Mouse (Mus musculus) intestine, postnatal 0 days (tissue): Measurements from ENCODE around the gene Zfp239. TPM values are rescaled to one million over a fixed set of nuclear protein-coding genes. Genes with fewer than 3 reads are reported as not detected.
"Not testable (repeated sequence)": the region's sequence is repeated elsewhere in the genome, so short reads cannot be mapped to it uniquely, and the experiment has no call there.

Experiments used
- ATAC-seq: fragments of 200-750 bp; cut with Nextera tagmentation; 2 replicates; pipeline ENCODE4 v1.8.0; 2017; ENCODE audit warnings: mild to moderate bottlenecking, moderate TSS enrichment, moderate library complexity
- H3K27ac ChIP-seq: fragments of 300-500 bp; sonication (generic); 2 replicates; pipeline ENCODE4 v1.5.1; 2014; ENCODE audit warnings: mild to moderate bottlenecking, low read depth, low read length, moderate library complexity
- H3K27me3 ChIP-seq: fragments of 300-500 bp; sonication (generic); replicated peaks from 2 replicates; pipeline ENCODE4 v1.6.1; 2014; ENCODE audit warnings: low read length, mixed read lengths; ENCODE audit not compliant: control insufficient read depth, insufficient read depth
- H3K36me3 ChIP-seq: fragments of 300-500 bp; sonication (generic); 2 replicates; pipeline ENCODE4 v1.6.1; 2014; ENCODE audit warnings: mild to moderate bottlenecking, moderate library complexity; ENCODE audit not compliant: control insufficient read depth, insufficient read depth
- H3K4me1 ChIP-seq: fragments of 300-500 bp; sonication (generic); replicated peaks from 2 replicates; pipeline ENCODE4 v1.6.1; 2014; ENCODE audit warnings: antibody characterized with exemption, low read length, mixed read lengths; ENCODE audit not compliant: control insufficient read depth, insufficient read depth
- H3K4me2 ChIP-seq: fragments of 300-500 bp; sonication (generic); replicated peaks from 2 replicates; pipeline ENCODE4 v1.6.1; 2014; ENCODE audit warnings: low read depth, mild to moderate bottlenecking, moderate library complexity
- H3K4me3 ChIP-seq: fragments of 300-500 bp; sonication (generic); 2 replicates; pipeline ENCODE4 v1.5.1; 2014; ENCODE audit warnings: low read depth, low read length
- H3K9ac ChIP-seq: fragments of 300-500 bp; sonication (generic); 2 replicates; pipeline ENCODE4 v1.6.1; 2014; ENCODE audit warnings: mild to moderate bottlenecking, low read depth, low read length
- H3K9me3 ChIP-seq: fragments of 300-500 bp; sonication (generic); 2 replicates; pipeline ENCODE4 v1.6.1; 2016; ENCODE audit warnings: mixed run types; ENCODE audit not compliant: control insufficient read depth
- CTCF ChIP-seq: sonication (generic); IDR thresholded peaks from 2 replicates; pipeline ENCODE4 v1.5.1; 2016; ENCODE audit warnings: low read depth, mild to moderate bottlenecking, control low read depth, antibody characterized with exemption, moderate library complexity
- WGBS: fragments of 180-500 bp; shearing (Covaris S2); extraction: QIAGEN DNeasy Blood & Tissue Kit; methylation state at CpG from one replicate; pipeline ENCODE4 v1.1.7; 2014; 5-methylcytosine and 5-hydroxymethylcytosine counted together
- polyA plus RNA-seq: library from polyadenylated mRNA; unstranded; fragments of >200 nt; fragmentation: Nextera tagmentation; extraction: Ambion mirVana; gene quantifications from 2 replicates; pipeline ENCODE4 v1.2.1, GENCODE M21; 2015

Gene Zfp239
- polyA plus RNA-seq, 1 experiment from 2014 or later, result 3.1 TPM

DNA sequence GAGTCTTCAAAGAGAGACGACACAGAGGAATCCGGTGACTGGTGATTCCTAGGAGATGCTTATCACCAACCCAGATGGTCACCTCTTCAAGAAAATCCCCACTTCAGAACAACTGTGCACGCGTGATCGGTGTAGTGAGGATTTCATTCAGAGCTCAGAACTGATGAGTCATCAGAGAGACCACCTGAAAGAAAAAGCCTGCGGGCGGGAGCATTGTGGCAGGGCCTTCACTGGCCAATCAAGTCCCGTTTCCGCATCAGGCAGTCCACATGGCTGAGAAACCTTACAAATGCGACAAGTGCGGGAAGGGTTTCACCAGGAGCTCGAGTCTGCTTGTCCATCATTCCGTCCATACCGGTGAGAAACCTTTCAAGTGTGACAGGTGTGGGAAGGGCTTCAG lies 9.1 kb downstream of the Zfp239 start:
- Histone ChIP-seq H3K27ac (no peak overlapping the region), H3K4me1 (no peaks in the 10 kb centered on the region), H3K27me3 (no peaks in the 10 kb centered on the region), H3K36me3 (no peaks in the 10 kb centered on the region), H3K4me3 (no peak overlapping the region), H3K4me2 (no peak overlapping the region), H3K9ac (no peak overlapping the region), H3K9me3 (no peaks in the 10 kb centered on the region)
- ATAC-seq, result no peak
- no peak for TF ChIP-seq CTCF
- WGBS, result 81% methylated on average over 14 of the region's 14 CpGs

DNA sequence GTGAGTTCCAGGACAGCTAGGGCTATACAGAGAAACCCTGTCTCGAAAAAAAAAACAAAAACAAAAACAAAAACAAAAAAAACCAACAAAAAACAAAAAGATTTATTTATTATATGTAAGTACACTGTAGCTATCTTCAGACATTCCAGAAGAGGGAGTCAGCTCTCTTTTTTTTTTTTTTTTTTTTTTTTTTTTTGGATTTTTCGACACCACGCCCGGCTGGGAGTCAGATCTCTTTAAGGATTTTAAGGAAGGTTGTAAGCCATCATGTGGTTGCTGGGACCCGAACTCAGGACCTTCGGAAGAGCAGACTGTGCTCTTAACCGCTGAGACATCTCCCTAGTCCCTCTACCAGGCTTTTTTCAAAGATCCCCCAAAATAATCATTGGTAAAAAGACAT lies 11.6 kb downstream of the Zfp239 start:
- not testable (repeated sequence) for H3K4me3 ChIP-seq, H3K9me3 ChIP-seq, H3K4me2 ChIP-seq, H3K4me1 ChIP-seq, H3K36me3 ChIP-seq, ATAC-seq, H3K27ac ChIP-seq, H3K27me3 ChIP-seq, H3K9ac ChIP-seq
- 89% methylated on average over 7 of the region's 7 CpGs for WGBS

DNA sequence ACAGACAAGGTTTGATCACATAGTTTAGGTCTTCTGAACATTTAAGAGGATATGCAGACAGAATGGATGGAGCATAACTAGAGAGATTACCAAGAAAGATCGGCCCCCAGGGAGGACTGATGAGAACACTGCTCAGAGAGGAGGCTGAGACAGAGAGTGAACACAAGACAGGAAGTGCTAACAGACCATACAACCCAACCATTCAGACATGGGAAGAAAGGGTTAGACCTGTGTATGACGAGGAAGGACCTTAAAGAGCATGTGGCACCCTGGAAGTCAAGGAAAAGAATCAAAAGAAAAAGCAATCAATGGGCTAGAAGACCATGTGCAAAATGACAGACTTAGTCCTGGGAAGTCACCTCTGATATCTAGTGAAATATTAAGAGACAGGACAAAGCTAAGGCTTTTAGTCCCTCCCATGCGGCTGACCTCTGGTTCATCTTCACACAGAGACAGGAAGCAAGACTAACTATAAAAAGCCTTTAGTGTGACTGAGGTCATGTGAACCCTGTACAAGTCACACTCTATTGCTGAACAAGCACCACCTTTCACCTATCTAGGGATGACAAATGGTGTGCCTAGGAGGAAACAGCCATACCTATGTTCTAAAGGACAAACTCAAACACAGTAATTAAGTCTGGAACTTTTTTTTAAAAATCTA lies 12.9 kb downstream of the Zfp239 start:
- H3K27ac ChIP-seq, result peak overlapping the region; percentile 30; the same call in 1 of the 2 replicates
- 0 out of 2 replicates have a peak, but pooled peaks have one; percentile 8 for ATAC-seq

DNA sequence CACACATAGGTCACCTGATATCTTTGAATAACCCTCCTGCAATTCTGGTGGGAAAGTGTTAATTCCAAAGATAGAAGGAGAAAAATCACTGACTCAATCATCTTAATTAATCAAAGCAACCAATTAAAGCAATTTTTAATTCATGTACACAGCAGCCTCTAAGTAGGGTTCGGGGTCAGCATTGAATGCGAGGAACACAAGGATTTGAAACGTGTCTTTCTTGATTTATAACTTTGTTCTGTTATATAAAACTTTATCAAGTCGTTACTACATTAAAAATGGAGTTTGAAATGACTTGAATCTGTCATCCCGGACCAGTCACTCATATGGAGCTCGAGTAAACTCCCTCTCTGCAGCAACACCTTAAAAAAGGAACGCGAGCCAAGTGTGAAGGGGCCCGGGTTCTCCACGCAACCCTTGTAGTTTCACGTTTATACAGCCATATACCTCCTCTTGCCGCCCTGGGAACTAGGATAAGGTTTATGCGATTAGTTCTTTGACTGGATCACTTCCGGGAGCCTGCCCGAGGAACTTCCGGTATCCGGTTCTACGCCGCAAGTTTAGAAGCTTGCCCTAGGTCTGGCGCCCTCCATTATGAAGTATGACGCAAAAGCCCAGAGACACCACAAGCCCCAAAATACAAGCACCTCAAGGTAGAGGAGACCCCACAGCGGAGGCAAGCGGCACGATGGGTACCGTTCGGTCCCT lies 17.0 kb downstream of the Zfp239 start:
- H3K9me3 ChIP-seq, result no peaks in the 10 kb centered on the region
- peak; percentile 83 for ATAC-seq
- H3K4me3 ChIP-seq, result peak overlapping the region; percentile 48
- peak overlapping the region; percentile 99 for H3K27ac ChIP-seq
- TF ChIP-seq CTCF, result no peak
- WGBS, result 11% methylated on average over 26 of the region's 26 CpGs
- H3K4me1 ChIP-seq, result peaks cover 3% of the 10 kb centered on the region; the same call in 1 of the 2 replicates
- H3K9ac ChIP-seq, result peak overlapping the region; percentile 58
- H3K4me2 ChIP-seq, result peak overlapping the region; percentile 61
- H3K36me3 ChIP-seq, result no peaks in the 10 kb centered on the region
- no peaks in the 10 kb centered on the region for H3K27me3 ChIP-seq

More for the DNA sequence above, 12.9 kb downstream of the Zfp239 start:
- no peaks in the 10 kb centered on the region for H3K4me1 ChIP-seq
- WGBS, result 59% methylated on average over 3 of the region's 3 CpGs
- H3K9ac ChIP-seq, result no peak overlapping the region
- TF ChIP-seq CTCF, result no peak
- no peaks in the 10 kb centered on the region for H3K9me3 ChIP-seq
- no peaks in the 10 kb centered on the region for H3K36me3 ChIP-seq
- H3K4me2 ChIP-seq, result no peak overlapping the region
- H3K4me3 ChIP-seq, result no peak overlapping the region
- H3K27me3 ChIP-seq, result no peaks in the 10 kb centered on the region

DNA sequence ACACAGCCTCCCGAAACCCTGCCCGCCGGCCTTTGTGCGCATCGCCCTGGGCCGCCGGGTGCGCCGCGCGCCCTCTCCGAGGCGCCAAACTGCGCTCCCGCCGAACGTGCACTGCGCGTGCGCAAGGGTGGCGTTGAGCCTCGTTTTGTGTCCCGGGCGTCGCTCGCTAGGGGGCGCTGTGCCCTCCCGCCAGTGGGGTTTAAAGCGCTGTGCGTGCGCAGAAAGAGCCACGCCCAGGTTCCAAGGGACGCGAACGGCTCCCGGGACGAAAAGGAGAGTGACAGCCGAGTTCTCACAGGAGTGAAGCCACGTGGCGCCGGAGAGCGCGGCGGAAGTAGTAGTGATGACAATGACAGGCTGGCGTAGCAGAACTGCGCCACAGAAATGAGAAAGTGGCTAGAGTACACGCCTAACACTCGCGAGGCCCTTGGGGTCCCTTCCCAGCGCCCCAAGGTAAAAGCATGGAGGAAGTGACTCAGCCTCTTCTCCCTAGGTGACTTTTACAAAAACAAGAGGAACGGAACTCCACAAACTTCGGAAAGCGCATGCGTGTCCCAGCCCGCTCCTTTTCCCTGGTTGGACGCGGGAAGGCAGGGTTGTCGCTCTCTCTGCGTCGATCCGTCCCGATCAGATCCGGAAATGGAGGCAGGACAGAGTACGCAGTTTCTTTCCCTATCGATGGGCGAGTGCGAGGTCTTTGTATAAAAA lies 17.7 kb downstream of the Zfp239 start:
- Histone ChIP-seq H3K4me3 (peak overlapping the region; percentile 48), H3K27ac (peak overlapping the region; percentile 99), H3K27me3 (no peaks in the 10 kb centered on the region), H3K4me1 (peaks cover 3% of the 10 kb centered on the region; the same call in 1 of the 2 replicates), H3K4me2 (peak overlapping the region; percentile 61), H3K9ac (peak overlapping the region; percentile 58), H3K36me3 (no peaks in the 10 kb centered on the region), H3K9me3 (no peaks in the 10 kb centered on the region)
- peak; percentile 93 for ATAC-seq
- WGBS, result under 1% methylated on average over 63 of the region's 67 CpGs
- peak; percentile 100 for TF ChIP-seq CTCF

DNA sequence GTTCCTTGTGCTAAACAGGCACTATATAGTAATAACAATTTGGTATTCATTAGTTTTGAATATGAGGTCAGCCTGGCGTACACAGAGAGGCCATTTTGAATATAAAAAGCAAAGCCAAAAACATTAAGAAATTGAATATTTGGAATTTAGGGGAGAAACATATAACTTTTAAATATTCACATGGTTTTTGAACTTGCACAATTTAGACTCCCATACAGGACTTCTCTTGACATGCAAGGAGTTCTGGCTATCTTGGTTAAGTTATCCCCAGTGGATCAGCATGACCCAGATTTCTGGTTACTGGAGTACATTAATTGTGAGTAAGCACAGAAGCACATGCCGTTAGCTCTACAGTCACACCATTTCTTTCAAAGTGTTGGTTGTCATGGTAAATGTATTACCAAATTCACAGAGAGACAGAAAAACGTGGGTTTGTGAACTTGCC lies 18.5 kb downstream of the Zfp239 start:
- ATAC-seq, result no peak

More for the DNA sequence above, 18.5 kb downstream of the Zfp239 start:
- WGBS, result 22% methylated on average over 3 of the region's 3 CpGs
- Histone ChIP-seq H3K4me3 (peak overlapping the region; percentile 48), H3K9ac (peak overlapping the region; percentile 58), H3K36me3 (no peaks in the 10 kb centered on the region), H3K4me1 (peaks cover 3% of the 10 kb centered on the region; the same call in 1 of the 2 replicates), H3K4me2 (peak overlapping the region; percentile 61), H3K27ac (peak overlapping the region; percentile 99), H3K27me3 (no peaks in the 10 kb centered on the region), H3K9me3 (no peaks in the 10 kb centered on the region)
- TF ChIP-seq CTCF, result no peak
